In genomic region chr11:97207011-97207422, GRCm38 (mm10) we compare ENCODE assay signal across 12 mouse cellular contexts. TPM values are rescaled to one million over a fixed set of nuclear protein-coding genes. Genes with fewer than 3 reads are reported as not detected.
DNase-seq lines count a peak whose midpoint lies in the region; ATAC-seq lines count a peak whose summit lies in the region.
"Had no signal": no experiment of that assay in that cellular context is flagged by ENCODE, and none has a peak within 500 bp of the region (broad histone marks: within the 10 kb centered on the region; RNA-seq: fewer than 3 reads in every experiment).

No protein-coding gene starts in this region.

- no peaks in the 10 kb centered on the region for H3K27me3 ChIP-seq in embryonic facial prominence, embryonic 14.5 days (replicated peaks; ENCODE audit: control insufficient read depth, insufficient read depth, low read length)
- H3K27me3 ChIP-seq in embryonic facial prominence, embryonic 10.5 days (replicated peaks; ENCODE audit: low read depth, poor library complexity, severe bottlenecking), result no peaks in the 10 kb centered on the region
- no peaks in the 10 kb centered on the region for H3K27me3 ChIP-seq in midbrain, embryonic 14.5 days (ENCODE audit: control insufficient read depth, insufficient read depth, low read length)
- H3K27me3 ChIP-seq: forebrain, embryonic 13.5 days had no signal

- DNase-seq in embryonic facial prominence, embryonic 14.5 days (ENCODE audit: low spot score), result no peak
- DNase-seq in embryonic facial prominence, embryonic 10.5 days (ENCODE audit: low spot score), result no peak
- DNase-seq in 3134 (ENCODE audit: extremely low read depth, insufficient read length, low spot score), result peak; percentile 80
- peak; percentile 88 for DNase-seq in fibroblast of lung, adult 2 months (ENCODE audit: low read depth)
- DNase-seq in left cerebral cortex, postnatal 36 days (ENCODE audit: low spot score in 2 of 2), result peak; percentile 66 to 71
- DNase-seq in midbrain, embryonic 14.5 days, result no peak
- DNase-seq in retina, postnatal 1 day, result no peak
- no peak for DNase-seq in kidney, adult 18-20 months
- DNase-seq: adrenal gland, postnatal 36 days had no signal

- no peaks in the 10 kb centered on the region for H3K4me1 ChIP-seq in embryonic facial prominence, embryonic 14.5 days (ENCODE audit: control insufficient read depth, insufficient read depth, low read length)
- H3K4me1 ChIP-seq in embryonic facial prominence, embryonic 10.5 days, result no peaks in the 10 kb centered on the region
- H3K4me1 ChIP-seq in midbrain, embryonic 14.5 days (ENCODE audit: control insufficient read depth, insufficient read depth, low read length), result no peaks in the 10 kb centered on the region
- H3K4me1 ChIP-seq: forebrain, embryonic 13.5 days had no signal

- no peaks in the 10 kb centered on the region for H3K9me3 ChIP-seq in embryonic facial prominence, embryonic 14.5 days (ENCODE audit: control insufficient read depth, low read length)
- H3K9me3 ChIP-seq in embryonic facial prominence, embryonic 10.5 days, result no peaks in the 10 kb centered on the region
- no peaks in the 10 kb centered on the region for H3K9me3 ChIP-seq in midbrain, embryonic 14.5 days (ENCODE audit: control insufficient read depth, low read length)
- H3K9me3 ChIP-seq: forebrain, embryonic 13.5 days had no signal

- H3K36me3 ChIP-seq in embryonic facial prominence, embryonic 14.5 days (ENCODE audit: control insufficient read depth, insufficient read depth, low read length), result peaks cover 66% of the 10 kb centered on the region
- peaks cover 73% of the 10 kb centered on the region for H3K36me3 ChIP-seq in embryonic facial prominence, embryonic 10.5 days (replicated peaks)
- H3K36me3 ChIP-seq in midbrain, embryonic 14.5 days (ENCODE audit: control insufficient read depth, insufficient read depth, low read length), result peaks cover 58% of the 10 kb centered on the region

- no peak for ATAC-seq in embryonic facial prominence, embryonic 14.5 days (ENCODE audit: low read depth)
- no peak for ATAC-seq in midbrain, embryonic 14.5 days (ENCODE audit: low FRiP score, low TSS enrichment)
- ATAC-seq: forebrain, embryonic 13.5 days had no signal

- no peak overlapping the region for H3K4me3 ChIP-seq in embryonic facial prominence, embryonic 14.5 days (ENCODE audit: low read depth, low read length)
- no peak overlapping the region for H3K4me3 ChIP-seq in embryonic facial prominence, embryonic 10.5 days
- no peak overlapping the region for H3K4me3 ChIP-seq in midbrain, embryonic 14.5 days (replicated peaks; ENCODE audit: low read depth, low read length)
- H3K4me3 ChIP-seq: forebrain, embryonic 13.5 days; layer of hippocampus, adult 2 months had no signal

- intact Hi-C loops in left cerebral cortex, postnatal 36 days (cut with DNase I), result loop anchor here (5.0 kb wide), 1 partner anchor 75 kb away; the partner anchor contains the start of gene Npepps

- H3K9ac ChIP-seq in embryonic facial prominence, embryonic 14.5 days (ENCODE audit: low read depth, low read length), result no peak overlapping the region
- H3K9ac ChIP-seq in midbrain, embryonic 14.5 days (replicated peaks; ENCODE audit: low read length), result no peak overlapping the region
- H3K9ac ChIP-seq: forebrain, embryonic 13.5 days; hindbrain, embryonic 14.5 days had no signal

- WGBS in embryonic facial prominence, embryonic 14.5 days, result 77% methylated on average over 8 of the region's 8 CpGs
- 92% methylated on average over 8 of the region's 8 CpGs for WGBS in embryonic facial prominence, embryonic 10.5 days
- WGBS in midbrain, embryonic 14.5 days, result 87% methylated on average over 8 of the region's 8 CpGs

- H3K4me2 ChIP-seq in embryonic facial prominence, embryonic 14.5 days (ENCODE audit: low read depth, low read length), result no peak overlapping the region
- no peak overlapping the region for H3K4me2 ChIP-seq in midbrain, embryonic 14.5 days (ENCODE audit: low read length)
- H3K4me2 ChIP-seq: forebrain, embryonic 13.5 days; hindbrain, embryonic 14.5 days had no signal

- H3K27ac ChIP-seq in embryonic facial prominence, embryonic 14.5 days (replicated peaks; ENCODE audit: low read depth, low read length), result 0 out of 2 replicates have a peak overlapping the region, but pooled peaks have one; percentile 33
- H3K27ac ChIP-seq in embryonic facial prominence, embryonic 10.5 days (replicated peaks), result no peak overlapping the region
- H3K27ac ChIP-seq in midbrain, embryonic 14.5 days (replicated peaks; ENCODE audit: low read depth, low read length), result no peak overlapping the region
- H3K27ac ChIP-seq: forebrain, embryonic 13.5 days; hindbrain, embryonic 14.5 days; layer of hippocampus, adult 2 months had no signal

RNA-seq across cellular contexts. Expression of gene Kpnb1, which starts 19.3 kb away (rescaled TPM):
- 59.8 and 66.0 TPM in 2 replicates for polyA plus RNA-seq in embryonic facial prominence, embryonic 14.5 days (2014; fragmentation: Nextera tagmentation; extraction: Ambion mirVana)
- polyA plus RNA-seq in embryonic facial prominence, embryonic 10.5 days (2016; fragmentation: Nextera tagmentation; extraction: Ambion mirVana), result 85.5 and 85.9 TPM in 2 replicates
- total RNA-seq in left cerebral cortex, postnatal 36 days (2021), result 100 to 1,000 TPM; 114 to 119 TPM
- 33.8 and 48.6 TPM in 2 replicates for polyA plus RNA-seq in midbrain, embryonic 14.5 days (2014; fragmentation: Nextera tagmentation; extraction: Ambion mirVana)

RNA-seq across cellular contexts. Expression of gene Tbkbp1, which starts 55.7 kb away (rescaled TPM):
- polyA plus RNA-seq in embryonic facial prominence, embryonic 14.5 days (2014; fragmentation: Nextera tagmentation; extraction: Ambion mirVana), result 7.6 TPM in 2 replicates
- 4.7 and 5.1 TPM in 2 replicates for polyA plus RNA-seq in embryonic facial prominence, embryonic 10.5 days (2016; fragmentation: Nextera tagmentation; extraction: Ambion mirVana)
- 10 to 100 TPM; 42.9 to 53.7 TPM for total RNA-seq in left cerebral cortex, postnatal 36 days (2021)
- 9.1 and 9.2 TPM in 2 replicates for polyA plus RNA-seq in midbrain, embryonic 14.5 days (2014; fragmentation: Nextera tagmentation; extraction: Ambion mirVana)

Comparison
In these comparisons a context has a peak if more than half of its experiments do, and no peak if none do; other contexts are left out.
1. DNase-seq: peak in 3134 (single experiment), fibroblast of lung, adult 2 months (single experiment) and left cerebral cortex, postnatal 36 days (2 of 2); none in embryonic facial prominence, embryonic 14.5 days (single experiment), embryonic facial prominence, embryonic 10.5 days (single experiment), midbrain, embryonic 14.5 days (single experiment), retina, postnatal 1 day (single experiment) and kidney, adult 18-20 months (single experiment).